Mouse (Mus musculus) splenic B cell, adult 2 months (primary cell): ENCODE measurements around the gene BC030867.
A peak's percentile ranks its signal among the peaks of the same experiment; 100 is the strongest.

ENCODE experiments used
- DNase-seq: peaks from one replicate; pipeline ENCODE4 v3.0.0-alpha.2; 2011; ENCODE audit warnings: low read depth, low spot score
- H3K27me3 ChIP-seq: 2 replicates; pipeline ENCODE4 v1.6.1; 2012; ENCODE audit warnings: mild to moderate bottlenecking, low read length, moderate library complexity, mixed read lengths; ENCODE audit not compliant: control insufficient read depth, poor library complexity, insufficient read depth, severe bottlenecking
- H3K36me3 ChIP-seq: 2 replicates; pipeline ENCODE4 v1.6.1; 2012; ENCODE audit warnings: mild to moderate bottlenecking, low read length, moderate library complexity, mixed read lengths; ENCODE audit not compliant: control insufficient read depth, poor library complexity, insufficient read depth, severe bottlenecking

The BC030867 gene

DNA sequence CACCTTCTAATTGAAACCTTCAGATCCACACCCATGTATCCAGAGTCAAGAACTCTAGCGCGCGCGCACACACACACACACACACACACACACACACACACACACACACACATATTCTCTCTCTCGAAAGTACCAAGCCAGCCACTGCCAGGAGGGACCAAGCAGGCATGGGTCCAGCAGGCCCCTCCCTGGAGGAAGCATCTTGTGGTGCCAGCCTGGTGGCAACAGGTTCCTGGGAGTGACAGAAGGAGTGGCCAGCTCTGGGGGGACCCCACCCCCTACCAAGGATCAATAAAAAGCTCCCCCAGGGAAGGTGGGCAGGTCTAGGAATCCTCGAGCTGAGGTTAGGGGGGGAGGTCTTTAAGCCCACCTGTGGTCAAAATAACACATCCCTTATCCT lies 31.3 kb upstream of the BC030867 start:
- DNase-seq = no peak
- Histone ChIP-seq H3K27me3 (no peaks in the 10 kb centered on the region), H3K36me3 (no peaks in the 10 kb centered on the region; the same call in none of the 2 replicates)

DNA sequence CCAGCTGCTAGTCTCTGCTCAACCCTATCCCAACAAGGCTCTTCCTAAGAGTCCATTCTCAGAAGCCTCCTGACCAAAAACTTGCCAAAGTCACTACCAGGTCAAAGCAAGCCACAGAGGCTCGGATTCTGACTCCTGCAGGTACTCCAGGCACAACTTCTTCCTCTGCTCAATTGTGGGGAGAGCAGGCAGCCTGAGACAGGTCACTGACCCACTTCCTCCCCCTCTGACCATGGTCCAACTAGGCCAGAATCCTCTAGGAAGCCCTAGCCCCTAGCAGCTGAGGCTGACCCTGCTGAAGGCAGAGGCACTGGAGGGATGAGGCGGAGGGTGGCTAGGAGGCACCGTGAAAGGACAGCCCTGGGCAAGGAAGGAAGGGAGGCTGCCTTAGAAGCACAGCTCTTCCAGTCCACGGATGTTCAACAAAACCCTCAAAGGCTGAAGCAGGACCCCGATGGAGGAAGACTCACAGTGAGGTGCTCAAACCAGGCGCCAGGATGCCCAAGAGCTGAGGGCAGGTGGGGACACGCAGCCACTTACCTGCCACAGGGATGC lies 30.7 kb upstream of the BC030867 start:
- H3K27me3 ChIP-seq = no peaks in the 10 kb centered on the region
- H3K36me3 ChIP-seq = no peaks in the 10 kb centered on the region; the same call in none of the 2 replicates
- DNase-seq = no peak

DNA sequence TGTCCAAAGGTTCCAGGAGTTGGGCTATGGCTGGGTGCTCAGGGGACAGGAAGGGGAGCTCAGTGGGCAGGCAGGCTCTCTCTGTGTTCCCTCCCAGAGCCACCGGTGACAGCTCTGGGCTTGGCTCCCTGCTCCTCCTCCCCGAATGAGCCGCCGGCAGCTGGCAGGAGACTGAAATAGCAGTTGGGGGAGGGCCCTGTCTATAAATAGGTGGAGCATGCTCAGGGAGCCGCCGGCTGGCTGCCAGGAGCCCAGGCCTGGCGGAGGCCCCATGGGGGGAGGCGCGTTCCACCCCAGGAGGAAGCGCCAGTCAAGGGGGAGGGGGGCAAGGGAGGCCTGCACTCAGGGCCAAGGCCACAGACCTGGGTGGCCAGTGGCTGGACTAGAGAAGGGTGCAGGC lies 29.9 kb upstream of the BC030867 start:
- no peaks in the 10 kb centered on the region for H3K27me3 ChIP-seq
- peaks cover under 1% of the 10 kb centered on the region for H3K36me3 ChIP-seq
- peak; percentile 62 for DNase-seq

DNA sequence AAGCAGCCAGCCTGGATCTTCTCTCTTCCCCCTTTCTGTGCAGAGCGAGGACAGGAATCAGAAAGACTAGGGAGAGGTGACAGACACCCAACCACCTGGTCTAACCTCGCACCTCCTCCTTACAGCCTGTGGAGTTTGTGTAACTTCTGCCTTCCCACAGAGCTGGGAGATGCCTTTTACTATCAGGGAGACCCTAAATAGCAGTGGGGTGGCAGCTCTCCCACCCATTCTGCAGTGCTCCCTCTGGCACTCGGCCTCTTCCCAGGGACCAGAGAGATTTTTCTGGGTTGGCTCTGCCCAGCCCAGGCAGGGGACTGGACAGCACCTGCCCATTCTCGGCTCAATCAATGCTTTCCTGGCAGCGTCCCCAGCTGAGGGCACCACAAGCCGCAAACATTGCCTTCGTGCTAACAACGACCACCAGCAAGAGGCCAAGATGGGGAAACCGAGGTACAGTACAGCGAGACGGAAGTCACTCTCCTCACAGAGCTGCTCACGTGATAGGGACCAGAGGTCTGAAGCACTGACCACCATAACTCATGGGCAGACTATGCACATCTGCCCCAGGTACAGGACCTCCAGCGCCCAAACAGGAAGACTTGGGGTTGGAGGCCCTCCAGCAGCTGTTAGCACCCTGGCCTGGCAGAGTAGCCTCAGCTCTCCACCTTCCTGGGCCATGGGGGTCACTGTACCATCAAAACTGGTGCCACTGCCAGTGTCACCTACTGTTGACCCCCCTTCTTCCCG lies 29.3 kb upstream of the BC030867 start:
- H3K36me3 ChIP-seq = peaks cover 3% of the 10 kb centered on the region
- no peak for DNase-seq
- no peaks in the 10 kb centered on the region for H3K27me3 ChIP-seq

DNA sequence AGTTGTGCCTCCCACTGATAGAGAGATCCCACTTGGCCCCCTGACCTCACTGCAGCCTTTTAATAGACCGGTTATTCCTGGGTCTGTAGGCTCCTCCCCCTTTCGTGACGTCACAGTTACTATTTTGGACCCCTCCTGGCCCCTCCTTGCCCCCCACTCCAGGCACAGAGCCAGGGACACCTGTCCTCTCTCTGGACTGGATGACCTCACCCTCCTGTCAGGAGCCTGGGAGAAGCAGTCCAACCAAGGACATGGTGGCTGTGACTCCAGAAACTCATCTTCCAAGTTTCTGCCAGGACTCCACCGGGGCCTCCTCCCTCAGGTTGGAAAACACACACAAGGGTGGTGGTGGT lies 28.7 kb upstream of the BC030867 start:
- DNase-seq = peak; percentile 25
- H3K27me3 ChIP-seq = no peaks in the 10 kb centered on the region
- H3K36me3 ChIP-seq = peaks cover 3% of the 10 kb centered on the region; the same call in 1 of the 2 replicates

DNA sequence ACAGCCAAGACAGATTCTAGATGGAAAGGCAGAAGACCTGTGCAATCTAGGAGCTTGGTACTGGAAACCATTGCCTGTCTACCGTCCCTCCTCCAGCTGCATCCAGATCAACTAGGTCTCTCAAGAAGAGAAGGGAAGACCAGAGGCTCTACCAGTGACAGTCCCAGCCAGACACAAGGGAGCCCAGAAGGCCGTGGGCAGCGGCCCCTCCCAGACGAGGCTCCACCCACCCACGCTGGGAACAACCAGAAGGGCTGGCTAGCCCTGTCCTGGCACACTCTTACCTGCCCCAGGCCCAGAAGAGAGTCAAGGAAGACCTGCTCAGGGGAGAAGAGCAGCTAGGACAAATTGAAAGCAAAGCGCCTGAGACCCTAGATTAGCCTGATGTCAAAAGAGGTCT lies 28.2 kb upstream of the BC030867 start:
- Histone ChIP-seq H3K36me3 (peaks cover 3% of the 10 kb centered on the region; the same call in 1 of the 2 replicates), H3K27me3 (no peaks in the 10 kb centered on the region)
- DNase-seq = no peak

DNA sequence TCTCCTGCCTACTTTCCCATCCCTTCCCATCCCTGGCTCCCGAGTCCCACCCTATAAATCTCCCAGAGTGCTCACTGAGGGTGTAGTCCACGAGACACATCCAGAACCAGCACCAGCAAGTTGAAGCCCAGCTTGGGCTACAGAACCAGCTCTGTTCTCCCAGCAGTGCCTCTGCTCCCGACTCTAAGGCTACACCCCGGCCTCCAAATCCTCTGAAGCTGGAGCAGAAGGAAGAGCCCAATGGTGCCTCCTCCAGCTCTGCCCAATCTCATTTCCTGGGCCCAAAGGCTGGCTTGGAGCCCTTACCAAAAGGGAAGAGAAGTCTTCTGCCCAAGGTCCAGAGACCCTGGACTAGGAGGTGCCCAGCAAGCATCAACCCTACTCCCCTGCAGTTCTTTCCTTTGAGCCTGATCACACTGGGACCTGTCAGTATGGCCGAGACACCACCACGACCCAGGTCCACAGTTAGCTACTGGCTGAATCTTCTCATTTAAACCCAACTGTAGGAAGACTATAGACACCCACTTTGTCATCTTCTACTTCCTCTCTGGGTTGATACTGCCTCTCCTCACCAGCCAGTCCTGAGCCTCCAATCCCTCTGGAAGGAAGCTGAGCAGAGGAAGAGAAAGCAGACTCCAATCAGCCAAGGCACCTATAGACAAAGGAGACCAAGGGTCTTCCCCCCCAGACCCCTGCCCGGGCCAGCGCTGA lies 27.3 kb upstream of the BC030867 start:
- H3K27me3 ChIP-seq = no peaks in the 10 kb centered on the region
- H3K36me3 ChIP-seq = peaks cover 3% of the 10 kb centered on the region; the same call in 1 of the 2 replicates
- DNase-seq = no peak

DNA sequence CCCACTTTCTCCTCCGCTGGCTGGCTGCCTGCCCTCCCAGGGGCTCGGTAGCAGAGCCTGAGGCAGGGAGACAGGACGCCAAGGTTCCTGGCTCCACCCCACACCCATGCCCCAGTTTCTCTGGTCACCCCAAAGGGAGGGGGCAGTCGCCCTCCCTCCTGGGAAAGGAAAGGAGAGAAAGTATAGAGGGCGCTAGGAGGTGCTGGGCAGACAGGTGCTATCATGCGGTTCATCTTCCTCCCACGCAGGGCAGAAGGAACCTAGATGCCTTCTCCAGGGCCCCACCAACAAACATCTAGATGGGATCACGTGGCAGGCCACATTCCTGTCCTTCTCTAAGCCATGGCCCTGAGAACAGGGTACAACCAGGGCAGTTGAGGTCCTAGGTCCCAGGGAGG lies 26.7 kb upstream of the BC030867 start:
- Histone ChIP-seq H3K36me3 (peaks cover 3% of the 10 kb centered on the region; the same call in 1 of the 2 replicates), H3K27me3 (no peaks in the 10 kb centered on the region)
- DNase-seq = no peak

DNA sequence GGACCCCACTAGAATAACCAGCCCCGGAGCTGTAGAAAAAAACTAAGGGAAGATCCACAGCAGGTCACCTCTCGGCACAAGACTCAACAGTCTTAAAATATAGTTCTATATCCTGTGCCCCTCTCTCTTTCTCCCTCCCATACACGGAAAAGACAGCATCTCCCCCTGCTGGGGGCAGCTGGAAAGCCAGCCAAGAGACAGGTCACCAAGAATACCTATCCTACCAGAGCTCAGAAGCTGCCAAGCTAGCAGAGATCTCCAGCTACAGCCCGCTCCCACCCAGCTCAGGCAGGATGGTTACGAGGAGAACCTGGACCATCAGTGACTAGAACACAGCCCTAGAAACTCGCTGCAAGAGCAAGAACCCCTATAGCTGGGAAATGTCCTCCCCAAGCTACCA lies 25.5 kb upstream of the BC030867 start:
- H3K27me3 ChIP-seq = no peaks in the 10 kb centered on the region
- peak; percentile 77 for DNase-seq
- peaks cover 3% of the 10 kb centered on the region; the same call in 1 of the 2 replicates for H3K36me3 ChIP-seq

DNA sequence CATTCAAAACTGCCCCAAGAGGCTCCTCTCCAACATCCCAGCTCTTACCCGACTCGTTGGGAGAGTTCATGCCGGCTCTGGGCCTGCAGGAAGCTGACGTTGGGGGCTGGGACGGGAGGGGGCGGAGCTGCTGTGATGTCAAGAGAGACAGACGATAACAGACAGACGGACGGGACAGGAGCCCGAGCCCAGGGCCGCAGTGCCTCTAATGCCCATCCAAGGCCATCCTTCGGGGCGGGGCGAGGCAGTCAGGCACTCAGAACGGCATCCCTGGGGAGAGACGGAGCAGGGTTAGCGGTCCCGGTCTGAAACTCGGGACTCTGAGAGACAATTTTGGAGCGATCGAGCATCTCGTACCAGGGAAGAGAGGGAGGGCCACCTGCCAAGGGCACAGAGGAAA lies 24.0 kb upstream of the BC030867 start:
- DNase-seq = no peak
- peaks cover 3% of the 10 kb centered on the region; the same call in 1 of the 2 replicates for H3K36me3 ChIP-seq
- no peaks in the 10 kb centered on the region for H3K27me3 ChIP-seq

DNA sequence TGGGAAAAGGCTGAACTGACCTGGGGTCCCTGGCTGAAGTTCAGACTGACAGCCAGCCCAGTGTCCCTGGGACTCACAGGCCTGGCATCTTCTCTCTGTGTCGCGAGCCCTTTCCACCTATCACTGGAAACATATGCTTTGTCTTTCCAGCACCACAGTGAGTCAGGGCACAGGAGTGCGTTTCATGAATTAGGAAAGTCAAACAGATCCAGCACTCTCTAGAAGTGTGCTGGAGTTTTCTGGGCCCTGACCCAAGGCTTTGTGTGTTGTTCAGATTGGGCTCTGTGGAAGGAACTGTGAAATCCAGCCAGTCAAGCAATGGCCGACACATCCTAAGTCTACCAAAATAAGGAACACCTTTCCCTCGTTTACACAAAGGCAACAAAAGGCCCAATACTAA lies 23.5 kb upstream of the BC030867 start:
- no peak for DNase-seq
- Histone ChIP-seq H3K27me3 (no peaks in the 10 kb centered on the region), H3K36me3 (peaks cover 3% of the 10 kb centered on the region; the same call in 1 of the 2 replicates)

DNA sequence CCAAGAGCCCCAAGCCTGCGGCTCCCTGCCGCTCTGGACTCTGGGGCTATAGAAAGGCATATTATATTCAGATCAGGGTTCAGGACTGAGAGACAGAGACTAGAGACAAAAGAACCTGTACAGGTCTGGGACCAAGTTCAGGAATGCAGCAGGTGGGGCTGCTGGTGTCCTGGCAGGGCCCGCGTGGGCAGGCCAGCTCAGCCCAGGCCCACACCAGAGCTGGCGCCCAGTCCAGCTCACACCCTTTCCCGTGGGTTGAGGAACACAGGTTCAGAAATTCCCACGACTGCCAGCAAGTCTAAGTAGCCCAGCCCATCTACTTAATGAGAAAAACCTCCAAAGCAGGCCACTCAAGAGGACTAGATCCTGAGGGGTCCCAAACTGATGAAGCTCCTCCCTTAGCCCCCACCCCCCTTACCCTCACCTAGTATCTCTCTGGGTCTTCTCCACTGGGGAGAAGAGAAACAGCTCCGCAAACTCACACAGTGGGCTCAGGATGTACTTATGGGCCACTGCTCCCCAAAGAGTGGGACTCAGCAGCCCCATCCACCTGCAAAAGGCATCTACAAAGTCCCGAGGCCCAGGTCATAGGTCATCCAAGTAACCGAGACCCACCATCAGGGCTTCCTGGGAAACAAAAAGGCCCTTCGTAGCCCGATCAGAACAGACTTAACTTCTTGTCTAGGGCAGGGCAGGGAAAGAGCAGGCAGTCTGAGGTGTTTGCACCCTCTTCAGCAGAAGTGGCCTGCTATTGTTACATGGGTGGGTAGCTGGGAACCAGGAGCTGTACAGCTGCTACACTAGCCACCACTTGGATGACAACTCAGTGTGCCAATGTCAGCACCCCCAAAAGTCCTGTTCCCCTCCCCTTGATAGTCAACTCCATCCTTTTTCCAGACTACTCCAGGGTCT lies 22.4 kb upstream of the BC030867 start:
- DNase-seq = no peak
- Histone ChIP-seq H3K27me3 (no peaks in the 10 kb centered on the region), H3K36me3 (peaks cover 3% of the 10 kb centered on the region; the same call in 1 of the 2 replicates)

DNA sequence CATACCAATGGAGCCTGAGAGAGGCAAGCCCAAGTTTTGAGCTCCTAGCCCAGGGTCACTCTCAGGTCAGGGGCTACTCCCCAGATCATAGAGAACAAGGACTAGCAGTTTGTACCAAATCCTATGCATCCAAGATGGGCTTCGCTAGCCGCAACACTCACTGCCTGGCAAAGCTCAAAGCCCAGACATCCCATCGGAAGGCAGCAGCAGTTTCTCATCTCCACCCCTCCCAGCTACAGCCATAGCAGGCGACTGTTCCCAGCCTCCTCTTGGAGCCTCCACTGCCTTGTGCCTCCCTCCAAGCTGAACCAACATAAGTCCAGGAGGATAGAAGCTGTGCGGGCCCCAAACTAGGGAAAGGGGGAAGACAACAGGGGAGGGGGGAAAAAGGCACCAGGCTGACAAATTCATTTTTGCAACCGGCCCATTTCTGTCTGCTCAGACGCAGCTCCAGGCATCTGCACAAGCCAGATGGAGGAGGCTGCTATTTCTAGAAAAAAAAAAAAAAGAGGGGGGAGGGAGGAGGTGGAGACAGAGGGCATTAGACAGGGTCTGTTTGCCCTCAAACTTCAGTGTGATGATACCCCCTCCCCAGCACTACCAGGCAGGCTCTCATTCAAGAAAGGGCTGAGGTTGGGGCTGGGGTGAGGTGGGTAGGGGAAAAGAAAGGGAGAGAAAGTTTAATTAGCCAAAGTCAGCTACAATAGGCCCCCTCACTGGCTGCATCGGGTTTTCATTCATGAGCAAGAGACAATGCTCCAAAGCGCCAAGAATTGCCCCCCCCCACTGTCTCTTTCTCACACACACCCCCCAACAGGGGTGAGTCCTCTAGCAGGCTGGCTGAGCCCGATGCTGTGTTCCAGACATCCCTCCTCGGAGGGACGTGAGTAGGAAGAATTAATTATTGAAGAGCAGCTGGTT lies 21.2 kb upstream of the BC030867 start:
- no peak for DNase-seq
- H3K27me3 ChIP-seq = no peaks in the 10 kb centered on the region
- H3K36me3 ChIP-seq = peaks cover 3% of the 10 kb centered on the region; the same call in 1 of the 2 replicates

DNA sequence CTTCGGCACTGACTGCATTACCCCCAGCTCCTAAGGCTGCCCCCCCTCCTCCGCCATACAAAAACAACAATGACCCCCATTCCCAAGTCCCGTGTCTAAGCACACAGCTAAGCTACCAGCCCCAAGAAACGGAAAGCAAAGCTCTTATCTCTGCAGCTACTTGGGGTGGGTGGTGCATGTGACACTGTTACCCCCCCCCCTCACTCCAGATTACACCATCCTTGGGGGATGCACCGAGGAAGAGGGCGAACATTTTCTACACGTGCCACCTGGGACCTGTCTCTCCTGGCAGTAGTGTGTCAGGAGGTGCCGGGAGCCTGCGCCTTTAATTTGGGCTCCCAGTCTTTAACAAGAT lies 20.5 kb upstream of the BC030867 start:
- no peak for DNase-seq
- H3K36me3 ChIP-seq = peaks cover 3% of the 10 kb centered on the region; the same call in 1 of the 2 replicates
- H3K27me3 ChIP-seq = no peaks in the 10 kb centered on the region
